Mouse (Mus musculus) layer of hippocampus, postnatal 14 days (tissue): ENCODE results near the gene Hmgb1. TPM values are rescaled to one million over a fixed set of nuclear protein-coding genes. Genes with fewer than 3 reads are reported as not detected.

Experiments used
- DNase-seq, 2 experiments: peaks; one replicate each; pipeline ENCODE4 v3.0.0; 2021 to 2022; ENCODE audit warnings: low spot score in 2 of 2, mixed read lengths in 1 of 2
- long read RNA-seq, 2 experiments: library from polyadenylated mRNA; stranded (forward); transcript quantifications; one replicate each; pipeline ENCODE4 v2.0.0; 2021
- total RNA-seq, 2 experiments: library from RNA; stranded (reverse); gene quantifications; 2 replicates each; pipeline ENCODE4 v1.2.3; 2021

The Hmgb1 gene
- total RNA-seq: 100 to 1,000 TPM; 165 to 178 TPM
- long read RNA-seq, experiment 1, transcript Hmgb1-203 (4 exons, 1,720 nt): minor isoform, 6 of 290 reads
- long read RNA-seq, experiment 1, transcript Hmgb1-201 (5 exons, 2,838 nt): major isoform, 254 of 290 reads
- long read RNA-seq, experiment 1, partial matches to known transcripts: 1 of 290 reads
- long read RNA-seq, experiment 1, other reads (novel, unspliced or antisense): 25 of 290 reads
- long read RNA-seq, experiment 2, transcript Hmgb1-201 (5 exons, 2,838 nt): major isoform, 335 of 405 reads
- long read RNA-seq, experiment 2, transcript Hmgb1-203 (4 exons, 1,720 nt): minor isoform, 5 of 405 reads
- long read RNA-seq, experiment 2, partial matches to known transcripts: 3 of 405 reads
- long read RNA-seq, experiment 2, other reads (novel, unspliced or antisense): 56 of 405 reads

DNA sequence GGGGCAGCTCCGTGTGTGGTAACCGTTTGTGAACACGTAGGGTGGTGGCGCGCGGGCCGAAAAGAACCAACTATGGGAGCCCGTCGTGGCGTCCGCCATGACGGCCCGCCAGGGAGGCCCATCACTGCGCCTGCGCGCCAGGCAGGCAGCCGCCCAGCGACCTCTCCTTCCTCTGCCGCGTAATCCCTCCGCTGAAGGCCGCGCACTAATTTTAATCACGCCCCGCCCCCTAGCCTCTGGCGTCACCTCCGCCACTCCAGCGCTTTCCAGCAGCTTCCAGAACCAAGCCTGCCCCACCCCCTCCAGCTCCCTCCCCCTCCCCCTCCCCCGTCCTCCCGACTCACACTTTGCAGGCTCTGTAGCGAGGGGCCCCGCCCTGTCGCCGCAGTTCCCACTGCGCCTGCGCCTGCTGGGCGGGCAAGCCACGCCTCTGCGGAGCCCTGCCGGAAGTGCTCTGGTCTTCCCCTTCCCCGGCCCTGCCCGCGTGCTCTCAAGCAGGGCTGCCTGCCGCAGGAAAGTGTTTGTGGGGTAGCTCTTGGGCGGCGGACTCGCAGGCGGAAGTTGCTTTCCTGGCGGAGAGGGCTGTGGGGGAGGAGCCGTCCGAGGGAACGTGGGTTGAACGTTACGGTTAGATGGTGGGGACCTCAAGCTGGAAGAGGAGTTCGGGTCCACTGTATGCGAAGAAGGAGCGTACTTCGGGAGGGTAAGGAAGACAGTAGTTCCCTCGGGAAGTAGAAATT, at the start of gene Hmgb1, which contains the start of gene Uspl1:
Gene Hmgb1 (minus strand): TSS at position 386 of the 740 bp plus-strand sequence.
Gene Uspl1 (plus strand): TSS at position 247 of the 740 bp plus-strand sequence.
- DNase-seq: peak; percentile 99 to 100

- no peak for DNase-seq
Observed at GRCm38 (mm10) chr5:149229619-149230339, 45.5 kb upstream of the Hmgb1 start.

DNA sequence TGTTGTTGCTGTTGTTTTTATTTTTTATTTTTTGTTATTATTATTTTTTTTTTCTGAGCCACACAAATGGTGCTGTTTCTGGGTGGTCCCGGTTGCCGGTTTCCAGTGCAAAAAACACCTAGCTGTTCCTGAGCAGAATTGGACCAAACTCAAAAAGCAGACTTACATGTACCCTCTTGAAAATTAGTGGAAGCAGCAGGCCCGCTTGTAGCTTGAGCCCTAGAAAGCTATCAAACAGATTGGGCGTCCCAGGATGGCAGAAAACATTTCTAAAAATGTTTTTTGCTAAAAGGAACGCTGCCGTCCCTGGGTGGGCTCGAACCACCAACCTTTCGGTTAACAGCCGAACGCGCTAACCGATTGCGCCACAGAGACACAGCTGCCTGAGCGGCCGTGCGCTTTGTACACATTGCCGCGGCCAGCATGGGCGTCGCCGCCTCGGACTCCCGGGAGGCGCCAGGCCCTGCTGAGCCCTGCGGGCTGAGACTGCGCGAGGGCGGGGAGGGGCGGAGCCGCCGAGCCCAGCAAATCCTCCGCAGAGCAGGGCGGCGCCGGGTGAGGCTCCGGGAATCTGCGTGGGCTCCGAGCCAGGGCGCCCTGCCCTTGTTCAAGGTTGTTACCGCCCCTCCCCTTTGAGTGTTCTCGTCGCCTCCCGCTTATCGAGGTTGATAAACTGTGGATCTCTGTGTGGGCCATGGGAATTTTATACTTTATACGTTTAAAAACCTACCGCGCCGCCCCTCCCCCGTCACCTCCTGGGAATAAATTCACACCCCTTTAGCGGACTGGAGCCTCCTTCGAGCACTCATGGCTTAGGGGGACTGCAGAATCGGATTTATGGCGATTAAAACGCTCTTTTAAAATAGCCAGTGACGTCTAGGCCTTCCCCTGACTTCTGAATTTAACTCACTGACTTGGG, 44.7 kb upstream of the Hmgb1 start:
- peak; percentile 97 to 99 for DNase-seq

DNA sequence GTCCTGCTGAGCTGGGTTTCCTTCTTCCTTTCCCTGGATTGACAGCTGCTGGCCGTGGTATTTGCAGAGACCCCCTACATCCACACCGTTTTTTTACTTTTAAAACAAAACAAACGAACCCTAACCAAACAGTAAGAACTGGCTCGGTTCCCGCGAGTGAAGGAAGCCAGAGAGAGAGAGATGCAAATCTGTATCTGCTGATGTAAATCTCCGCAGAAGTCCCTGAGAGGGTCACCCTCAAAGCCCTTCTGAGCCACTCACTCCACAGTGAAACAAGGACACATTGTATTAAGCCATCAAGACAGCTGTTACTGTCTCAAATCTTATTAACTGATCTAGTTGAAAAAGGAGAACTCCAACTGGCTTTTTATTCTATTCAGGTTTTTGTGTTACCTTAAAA, 40.4 kb upstream of the Hmgb1 start:
- no peak for DNase-seq

- no peak for DNase-seq
Observed at GRCm38 (mm10) chr5:149221355-149221754, 37.1 kb upstream of the Hmgb1 start.

GRCm38 (mm10) chr5:149219493-149219892, 35.2 kb upstream of the Hmgb1 start:
- DNase-seq: no peak

DNA sequence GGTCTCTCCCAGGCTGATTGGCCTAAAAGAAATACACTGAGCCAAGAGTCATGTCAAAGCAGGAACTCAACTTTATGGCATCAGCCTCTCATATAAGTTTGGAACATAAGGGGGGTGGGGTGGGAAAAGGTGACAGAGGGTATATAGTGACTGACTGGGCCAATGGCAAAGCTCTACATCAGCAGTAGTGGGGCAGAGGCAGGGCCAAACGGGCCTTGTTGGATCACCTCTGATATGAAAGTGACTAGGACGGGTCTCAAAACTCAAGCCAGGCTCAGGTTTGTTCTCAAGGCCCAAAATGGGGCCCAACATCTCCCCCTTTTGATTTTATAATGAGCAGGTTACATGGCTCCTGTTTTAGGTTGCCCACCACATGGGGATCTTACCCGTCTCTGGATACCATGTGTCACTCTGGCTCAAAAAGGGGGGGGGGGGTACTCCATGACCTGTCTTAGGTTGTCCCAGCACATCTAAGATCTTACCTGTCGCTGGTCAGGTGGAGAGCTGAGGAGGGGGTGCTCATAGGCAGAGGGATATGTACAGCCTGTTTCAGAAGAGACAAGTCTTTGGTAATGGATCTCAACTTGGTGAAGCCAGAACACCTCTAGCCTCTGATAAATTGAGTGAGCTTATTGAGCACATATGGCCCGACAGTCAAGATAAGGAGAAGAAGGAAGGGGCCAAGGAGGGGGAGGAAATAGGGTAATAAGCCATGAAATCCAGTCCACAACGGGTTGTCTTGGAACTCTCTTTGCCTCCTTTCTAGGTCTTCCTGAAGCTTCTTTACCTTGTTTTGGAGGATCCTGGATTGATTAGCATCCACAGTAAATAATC, 33.5 kb upstream of the Hmgb1 start:
- no peak for DNase-seq

- no peak for DNase-seq
Observed at GRCm38 (mm10) chr5:149215540-149215939, 31.3 kb upstream of the Hmgb1 start.

DNA sequence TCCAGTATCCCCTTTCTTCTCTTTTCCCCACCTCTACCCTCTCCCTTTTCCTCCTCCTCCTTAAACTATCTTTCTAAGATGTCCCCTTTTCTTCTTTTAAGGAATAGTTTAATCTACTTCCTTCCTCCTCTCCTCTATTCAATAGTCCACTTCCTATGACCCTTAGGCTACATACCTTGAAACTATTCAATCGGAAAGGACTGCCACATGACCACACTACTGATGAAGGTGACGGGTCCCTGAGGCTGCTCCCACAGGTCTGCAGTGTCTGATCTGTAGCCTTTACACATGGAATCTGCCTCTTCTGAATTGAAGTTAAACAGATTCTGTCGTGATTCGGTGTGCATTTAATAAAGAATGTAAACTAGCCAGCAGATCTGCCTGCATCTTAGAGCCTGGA, 28.5 kb upstream of the Hmgb1 start:
- no peak for DNase-seq

GRCm38 (mm10) chr5:149211041-149211440, 26.8 kb upstream of the Hmgb1 start:
- DNase-seq: no peak

- no peak for DNase-seq
Observed at GRCm38 (mm10) chr5:149209328-149209727, 25.0 kb upstream of the Hmgb1 start.

GRCm38 (mm10) chr5:149208776-149209175, 24.5 kb upstream of the Hmgb1 start:
- no peak for DNase-seq

GRCm38 (mm10) chr5:149207661-149208060, 23.4 kb upstream of the Hmgb1 start:
- DNase-seq: no peak

DNA sequence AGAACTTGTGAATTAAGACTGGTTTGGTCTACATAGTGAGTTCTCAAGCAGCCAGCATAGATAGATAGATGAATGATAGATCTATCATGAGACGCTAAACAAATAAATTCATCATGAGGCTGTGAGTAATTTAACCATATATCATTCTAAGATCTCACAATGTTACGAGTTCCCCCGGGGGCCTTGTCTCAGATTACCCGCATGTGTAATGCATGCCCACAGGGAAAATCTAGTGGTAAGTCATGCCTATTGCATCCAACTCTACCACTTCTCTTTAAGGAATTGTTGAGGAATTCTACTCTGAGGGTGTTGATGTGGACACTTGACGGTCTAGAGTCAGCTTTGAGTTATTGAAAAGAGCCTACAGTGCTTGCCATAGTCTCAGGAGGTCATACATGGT, 22.0 kb upstream of the Hmgb1 start:
- no peak for DNase-seq

GRCm38 (mm10) chr5:149205265-149205664, 21.0 kb upstream of the Hmgb1 start:
- DNase-seq: no peak

DNA sequence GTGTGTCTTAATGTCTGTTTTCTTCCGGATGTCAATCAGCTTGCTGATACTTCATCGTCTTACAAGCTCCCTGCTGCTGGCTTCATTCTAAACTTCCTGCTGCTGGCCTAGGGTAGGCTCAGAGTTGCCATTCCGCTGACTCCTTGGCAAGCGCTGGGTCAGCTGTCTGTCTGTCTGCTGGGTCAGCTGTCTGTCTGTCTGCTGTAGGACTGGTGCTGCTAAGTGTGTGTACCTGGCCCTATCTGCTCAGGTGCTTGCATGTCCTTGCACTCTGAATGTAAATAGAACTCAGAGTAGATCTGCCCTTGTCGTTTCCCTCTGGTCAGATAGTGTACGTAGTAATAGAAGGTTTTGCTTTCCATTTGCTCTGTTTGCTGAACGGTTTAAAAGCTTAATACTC, 20.5 kb upstream of the Hmgb1 start:
- no peak for DNase-seq

DNA sequence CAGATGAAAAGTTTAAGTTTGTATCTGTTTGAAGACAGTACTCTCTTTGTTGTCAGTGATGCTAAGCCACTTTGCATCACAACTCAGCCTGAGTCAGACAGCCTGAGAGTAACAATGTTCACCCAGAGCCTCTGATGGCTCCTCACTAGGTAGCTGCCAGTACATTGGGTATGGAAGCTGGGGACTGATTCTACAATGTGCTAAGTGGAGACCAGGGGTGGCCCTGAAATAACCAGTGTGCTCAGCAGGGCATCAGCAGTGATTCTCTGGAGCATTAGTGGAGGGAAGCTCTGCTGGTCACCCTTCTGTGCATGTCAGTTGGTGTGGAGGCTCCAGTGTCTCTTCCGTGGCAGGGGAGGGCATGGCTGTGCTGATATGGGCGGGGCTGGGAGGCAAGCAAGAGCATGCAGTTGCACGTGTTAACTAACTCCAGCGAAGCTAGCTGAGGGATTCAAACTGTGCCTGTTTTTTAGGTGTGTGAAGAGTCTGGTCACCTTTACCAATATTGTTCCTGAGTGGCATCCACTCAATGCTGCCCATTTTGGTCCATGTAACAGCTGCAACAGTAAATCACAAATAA, 19.6 kb upstream of the Hmgb1 start:
- no peak for DNase-seq

DNA sequence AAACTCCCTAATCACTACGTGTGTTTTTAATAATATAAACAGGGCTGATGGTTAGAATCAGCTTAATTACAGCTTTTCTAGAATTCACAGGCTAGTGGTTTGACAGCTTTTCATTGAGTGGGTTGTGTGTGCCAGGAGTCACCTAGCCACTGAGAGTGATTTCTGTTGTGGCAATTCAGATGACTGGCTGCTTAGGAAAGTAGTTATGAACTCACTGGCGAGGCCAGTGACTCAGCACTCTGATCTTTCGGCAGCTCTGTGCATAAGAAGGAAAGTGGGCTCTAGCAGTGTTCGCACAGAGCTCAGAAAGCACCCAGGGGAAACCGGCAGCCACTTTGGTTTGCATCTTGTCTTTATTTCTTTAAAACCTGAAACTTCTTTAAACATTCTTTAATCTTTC, 18.7 kb upstream of the Hmgb1 start:
- no peak for DNase-seq

GRCm38 (mm10) chr5:149198782-149199181, 14.5 kb upstream of the Hmgb1 start:
- DNase-seq: no peak
